Mouse (Mus musculus) embryonic facial prominence, embryonic 11.5 days (tissue): ENCODE results near the gene Smarcd1. TPM values are rescaled to one million over a fixed set of nuclear protein-coding genes. Genes with fewer than 3 reads are reported as not detected.

ENCODE experiments used
- ATAC-seq: fragments of 200-750 bp; cut with Nextera tagmentation; replicated peaks from 2 replicates; pipeline ENCODE4 v1.8.0; 2017; ENCODE audit warnings: low read depth; ENCODE audit not compliant: insufficient number of reproducible peaks, low FRiP score, low TSS enrichment
- DNase-seq: peaks from one replicate; pipeline ENCODE4 v3.0.0-alpha.2; 2015; ENCODE audit warnings: low spot score
- H3K27ac ChIP-seq: fragments of 300-500 bp; sonication (generic); replicated peaks from 2 replicates; pipeline ENCODE4 v1.5.1; 2014; ENCODE audit warnings: mild to moderate bottlenecking, low read depth, low read length, control low read depth
- H3K27me3 ChIP-seq: fragments of 300-500 bp; sonication (generic); 2 replicates; pipeline ENCODE4 v1.6.1; 2014; ENCODE audit warnings: mild to moderate bottlenecking, low read length, moderate library complexity, mixed read lengths; ENCODE audit not compliant: control insufficient read depth, insufficient read depth
- H3K36me3 ChIP-seq: fragments of 300-500 bp; sonication (generic); replicated peaks from 2 replicates; pipeline ENCODE4 v1.6.1; 2014; ENCODE audit warnings: low read depth, mild to moderate bottlenecking, low read length, moderate library complexity, mixed read lengths; ENCODE audit not compliant: control insufficient read depth, insufficient read depth
- H3K4me1 ChIP-seq: fragments of 300-500 bp; sonication (generic); 2 replicates; pipeline ENCODE4 v1.6.1; 2014; ENCODE audit warnings: low read length, mixed read lengths; ENCODE audit not compliant: control insufficient read depth, insufficient read depth
- H3K4me2 ChIP-seq: fragments of 300-500 bp; sonication (generic); 2 replicates; pipeline ENCODE4 v1.6.1; 2014; ENCODE audit warnings: low read depth, mild to moderate bottlenecking, control low read depth, low read length, moderate library complexity
- H3K4me3 ChIP-seq: fragments of 300-500 bp; sonication (generic); 2 replicates; pipeline ENCODE4 v1.5.1; 2014; ENCODE audit warnings: low read depth, low read length, control low read depth
- H3K9ac ChIP-seq: fragments of 300-500 bp; sonication (generic); replicated peaks from 2 replicates; pipeline ENCODE4 v1.6.1; 2014; ENCODE audit warnings: mild to moderate bottlenecking, control low read depth, low read length
- H3K9me3 ChIP-seq: fragments of 300-500 bp; sonication (generic); replicated peaks from 2 replicates; pipeline ENCODE4 v1.6.1; 2016; ENCODE audit warnings: mild to moderate bottlenecking, low read length, inconsistent platforms, mixed read lengths; ENCODE audit not compliant: control insufficient read depth
- WGBS: fragments of 180-500 bp; shearing (Covaris S2); extraction: QIAGEN DNeasy Blood & Tissue Kit; methylation state at CpG from one replicate; pipeline ENCODE4 v1.1.7; 2014; 5-methylcytosine and 5-hydroxymethylcytosine counted together
- polyA plus RNA-seq: library from polyadenylated mRNA; unstranded; fragments of >200 nt; fragmentation: Nextera tagmentation; extraction: Ambion mirVana; gene quantifications from 2 replicates; pipeline ENCODE4 v1.2.1, GENCODE M21; 2014

The Smarcd1 gene
- polyA plus RNA-seq, 1 experiment from 2014 or later: 66.8 TPM

DNA sequence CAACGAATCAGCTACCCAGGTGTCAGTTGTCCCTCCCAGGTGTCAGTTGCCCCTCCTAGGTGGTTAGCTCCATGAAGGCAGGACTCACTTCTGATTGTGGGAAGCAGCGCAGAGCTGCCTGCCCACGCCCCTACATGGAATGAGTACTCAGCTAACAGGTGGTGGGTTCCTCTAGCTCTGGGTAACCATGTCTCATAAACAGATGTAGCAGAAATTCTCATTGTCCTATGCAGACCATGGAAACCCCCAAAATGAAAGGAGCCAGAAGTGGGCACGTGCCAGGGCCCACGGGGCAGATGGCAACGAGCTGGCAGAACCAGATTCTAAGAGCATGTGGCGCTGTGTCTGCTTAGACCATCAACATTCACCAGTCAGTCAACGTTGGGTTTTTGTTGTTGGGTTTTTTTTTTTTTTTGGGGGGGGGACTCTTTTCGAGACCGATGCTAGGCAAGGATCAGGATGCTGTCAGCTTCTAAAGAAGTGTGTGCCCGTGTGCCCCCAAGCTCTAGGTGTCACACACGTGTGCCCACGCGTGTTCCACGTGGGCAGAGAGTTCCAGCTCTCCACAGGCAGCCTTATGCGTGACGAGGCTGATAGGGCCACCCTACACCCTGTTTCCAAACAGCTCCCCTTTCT, 37.8 kb upstream of the Smarcd1 start:
- Histone ChIP-seq H3K27me3 (peaks cover 19% of the 10 kb centered on the region), H3K4me2 (peak overlapping the region; percentile 82), H3K4me1 (peaks cover 7% of the 10 kb centered on the region; the same call in 1 of the 2 replicates), H3K9ac (peak overlapping the region; percentile 37), H3K27ac (no peak overlapping the region), H3K4me3 (peak overlapping the region; percentile 36), H3K9me3 (no peaks in the 10 kb centered on the region), H3K36me3 (no peaks in the 10 kb centered on the region)
- ATAC-seq: peak; percentile 53; the same call in 1 of the 2 replicates
- 4% methylated on average over 17 of the region's 17 CpGs for WGBS
- no peak for DNase-seq

DNA sequence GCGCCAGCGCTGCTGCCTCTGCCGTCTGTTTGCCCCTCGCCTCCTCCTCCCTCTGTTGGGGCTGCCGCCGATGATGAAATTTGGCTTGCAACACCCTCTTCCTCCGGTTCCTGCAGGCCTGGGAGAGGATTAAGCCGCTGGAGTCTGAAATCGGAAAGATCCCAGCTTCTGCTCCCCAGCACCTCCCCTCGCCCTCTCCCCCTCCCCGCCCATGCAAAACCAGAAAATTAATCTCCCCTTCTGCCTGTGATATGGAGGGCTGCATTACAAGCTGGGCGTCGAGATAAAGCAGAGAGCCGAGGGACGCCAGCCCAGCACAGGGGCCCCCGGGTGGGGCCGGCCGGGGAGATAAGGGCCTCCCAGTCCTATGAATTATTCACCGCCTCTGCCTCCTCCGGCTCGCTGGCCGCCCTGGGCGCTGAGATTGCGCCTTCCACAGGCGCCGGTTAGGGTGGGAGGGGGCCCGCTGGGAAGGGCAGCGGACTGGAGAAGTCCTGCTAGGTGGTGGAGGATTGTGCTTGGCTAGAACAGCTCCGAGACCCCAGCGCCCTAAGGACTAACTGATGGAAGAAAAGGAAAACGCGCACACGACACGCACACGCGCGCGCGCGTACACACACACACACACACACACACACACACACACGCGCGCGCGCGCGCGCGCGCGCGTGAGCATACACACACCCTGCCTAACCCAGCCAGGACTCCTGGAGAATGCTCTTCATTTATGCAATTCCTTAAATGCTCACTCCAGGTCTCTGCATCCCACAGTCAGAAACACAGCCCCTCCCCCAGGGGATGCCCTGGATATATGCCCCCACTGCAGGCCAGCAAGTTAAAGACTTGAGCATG, 37.1 kb upstream of the Smarcd1 start:
- H3K36me3 ChIP-seq: no peaks in the 10 kb centered on the region
- H3K27ac ChIP-seq: no peak overlapping the region
- no peaks in the 10 kb centered on the region for H3K9me3 ChIP-seq
- peak overlapping the region; percentile 82 for H3K4me2 ChIP-seq
- H3K4me3 ChIP-seq: peak overlapping the region; percentile 36
- under 1% methylated on average over 52 of the region's 52 CpGs for WGBS
- H3K27me3 ChIP-seq: peaks cover 26% of the 10 kb centered on the region
- DNase-seq (peak; percentile 58), ATAC-seq (peak; percentile 40; the same call in 1 of the 2 replicates)
- H3K9ac ChIP-seq: peak overlapping the region; percentile 37
- H3K4me1 ChIP-seq: peaks cover 7% of the 10 kb centered on the region; the same call in 1 of the 2 replicates

DNA sequence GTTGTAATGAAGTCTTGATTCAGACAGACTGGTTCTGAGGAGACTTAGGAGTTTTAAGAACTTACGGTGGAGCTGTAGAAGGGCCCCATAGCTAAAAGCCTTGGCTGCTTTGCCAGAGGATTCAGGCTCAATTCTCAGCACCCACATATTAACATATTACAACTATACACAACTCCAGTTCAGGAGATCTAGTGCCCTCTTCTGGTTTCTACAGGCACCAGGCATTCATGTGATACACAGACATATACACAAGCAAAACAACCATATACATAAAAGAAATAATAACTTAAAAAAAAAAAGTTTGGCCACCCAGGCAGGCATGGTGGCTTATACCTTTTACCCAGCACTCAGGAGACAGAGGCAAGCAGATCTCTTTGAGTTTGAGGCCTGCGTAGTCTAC, 34.4 kb upstream of the Smarcd1 start:
- Histone ChIP-seq H3K9me3 (no peaks in the 10 kb centered on the region), H3K9ac (no peak overlapping the region), H3K36me3 (no peaks in the 10 kb centered on the region), H3K4me2 (no peak overlapping the region), H3K27me3 (peaks cover 46% of the 10 kb centered on the region), H3K27ac (no peak overlapping the region), H3K4me3 (no peak overlapping the region), H3K4me1 (peaks cover 7% of the 10 kb centered on the region)
- ATAC-seq (no peak), DNase-seq (no peak)
- 98% methylated on average over 2 of the region's 2 CpGs for WGBS

DNA sequence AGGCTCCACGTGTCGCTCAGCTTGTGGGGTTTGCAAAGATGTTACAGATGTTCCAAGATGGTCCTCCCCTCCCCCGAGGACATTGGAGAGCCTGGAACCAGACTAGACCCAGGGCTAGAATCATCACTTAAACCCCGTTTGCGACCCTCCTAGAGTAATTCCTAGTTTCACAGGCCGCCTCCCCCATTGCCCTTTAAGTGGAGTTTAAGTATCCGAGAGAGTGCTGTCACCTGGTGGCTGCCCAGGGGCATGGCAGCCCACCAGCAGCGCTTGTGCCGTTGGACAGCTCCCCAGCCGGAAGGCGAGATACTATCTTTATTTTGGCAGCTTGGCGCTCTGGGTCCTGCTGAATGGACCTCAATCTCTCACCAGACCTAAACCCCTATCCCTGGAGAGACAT, 33.0 kb upstream of the Smarcd1 start:
- ATAC-seq (no peak), DNase-seq (peak; percentile 89)
- Histone ChIP-seq H3K4me3 (no peak overlapping the region), H3K36me3 (no peaks in the 10 kb centered on the region), H3K4me1 (peaks cover 7% of the 10 kb centered on the region), H3K9ac (no peak overlapping the region), H3K9me3 (no peaks in the 10 kb centered on the region), H3K27me3 (peaks cover 45% of the 10 kb centered on the region), H3K4me2 (no peak overlapping the region), H3K27ac (no peak overlapping the region)
- 1% methylated on average over 12 of the region's 12 CpGs for WGBS

DNA sequence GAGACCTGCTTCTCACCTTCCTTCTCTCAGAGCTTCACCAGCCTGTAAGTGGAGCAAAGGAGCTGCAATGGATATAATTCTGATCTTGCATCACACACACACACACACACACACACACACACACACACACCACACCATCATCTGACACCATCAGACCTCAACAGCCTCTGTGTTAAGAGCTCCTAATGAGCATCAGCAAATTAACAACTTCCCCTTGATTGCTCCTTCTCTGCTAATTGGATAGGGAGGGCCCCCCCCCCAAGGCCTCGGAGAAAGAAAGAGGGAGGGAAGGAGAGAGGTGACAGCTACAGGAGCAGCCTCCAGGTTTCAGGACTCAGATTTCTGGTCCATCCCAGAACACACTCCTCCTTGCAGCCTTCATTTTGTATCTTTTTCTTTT, 32.5 kb upstream of the Smarcd1 start:
- 0% methylated on average over 1 of the region's 1 CpGs for WGBS
- no peak for DNase-seq
- ATAC-seq: no peak
- Histone ChIP-seq H3K4me3 (no peak overlapping the region), H3K27me3 (peaks cover 43% of the 10 kb centered on the region), H3K9ac (no peak overlapping the region), H3K27ac (no peak overlapping the region), H3K9me3 (no peaks in the 10 kb centered on the region), H3K36me3 (no peaks in the 10 kb centered on the region), H3K4me1 (peaks cover 2% of the 10 kb centered on the region), H3K4me2 (no peak overlapping the region)

DNA sequence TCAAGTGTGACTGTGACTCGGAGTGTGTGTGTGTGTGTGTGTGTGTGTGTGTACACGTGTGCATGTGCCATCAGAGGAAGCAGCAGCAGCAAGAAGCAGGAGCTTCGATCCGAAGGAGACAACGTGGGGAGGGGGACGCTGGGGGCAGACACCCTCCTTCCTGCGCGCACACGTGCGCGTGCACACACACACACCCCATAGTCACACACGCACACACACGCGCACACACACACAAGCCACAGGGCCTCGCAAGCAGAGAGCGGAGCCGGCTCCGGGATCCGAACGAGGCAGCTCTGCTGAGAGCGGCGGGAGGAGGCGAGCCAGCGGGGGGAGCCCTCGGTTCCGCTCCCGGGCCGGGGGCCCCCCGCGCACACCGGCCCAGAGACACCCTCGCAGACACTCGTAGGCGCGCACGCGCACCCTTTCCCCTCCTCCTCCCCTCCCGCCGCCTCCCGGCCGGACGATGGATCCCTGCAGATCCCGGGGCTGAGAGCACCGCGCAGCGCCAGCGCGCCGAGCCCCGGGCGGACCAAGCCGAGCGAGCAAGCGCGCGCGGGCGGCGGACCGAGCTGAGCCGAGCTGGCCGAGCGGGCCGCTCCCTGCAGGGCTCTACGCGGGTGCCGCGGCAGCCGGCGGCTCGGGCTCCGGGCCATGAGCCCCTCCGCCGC, 31.6 kb upstream of the Smarcd1 start, which contains the start of gene Asic1:
Gene Asic1, plus strand, starts transcription at position 215 of the 668 bp plus-strand sequence.
- under 1% methylated on average over 69 of the region's 74 CpGs for WGBS
- H3K4me3 ChIP-seq: peak within 1 kb of the TSS; percentile 61
- peak; percentile 25; the same call in 1 of the 2 replicates for ATAC-seq

DNA sequence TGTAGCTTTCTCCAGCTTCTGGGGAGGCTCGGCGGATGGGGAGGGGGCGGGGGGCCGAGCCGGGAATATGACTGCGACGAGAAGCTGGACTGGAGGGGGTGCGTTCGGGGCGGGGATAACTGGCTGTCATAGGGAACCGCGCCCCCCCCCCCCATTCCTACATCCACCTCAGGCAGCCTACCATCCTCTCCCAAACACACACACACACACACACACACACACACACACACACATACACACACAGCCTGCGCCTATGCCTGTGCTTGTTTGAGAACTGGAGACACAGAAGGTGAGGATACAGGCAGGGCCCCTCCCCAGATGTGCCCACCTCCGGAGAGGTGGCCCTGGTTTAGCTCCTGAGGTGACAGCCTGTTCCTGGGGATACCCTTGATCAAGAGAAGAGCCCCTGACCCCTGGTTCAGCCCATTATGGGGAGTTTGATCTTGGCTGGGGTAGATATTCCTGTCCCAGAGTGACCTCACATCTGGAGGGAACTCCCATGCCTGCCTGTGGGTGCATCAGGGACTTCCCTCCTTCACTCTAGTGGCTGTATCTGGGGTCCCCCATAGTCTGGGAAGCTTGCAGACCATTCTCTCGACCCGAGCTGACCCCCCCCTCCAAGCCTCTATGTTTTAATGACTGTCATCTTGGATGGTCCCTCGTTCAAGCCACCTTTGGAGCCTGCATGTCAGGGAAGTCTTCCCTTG, 30.8 kb upstream of the Smarcd1 start:
- WGBS: 10% methylated on average over 15 of the region's 17 CpGs
- no peak for DNase-seq
- Histone ChIP-seq H3K9ac (peak overlapping the region; percentile 61), H3K4me1 (no peaks in the 10 kb centered on the region; the same call in 1 of the 2 replicates), H3K4me2 (peak overlapping the region; percentile 99), H3K36me3 (no peaks in the 10 kb centered on the region), H3K27me3 (peaks cover 32% of the 10 kb centered on the region), H3K4me3 (peak overlapping the region; percentile 61), H3K27ac (no peak overlapping the region), H3K9me3 (no peaks in the 10 kb centered on the region)
- peak; percentile 49; the same call in 1 of the 2 replicates for ATAC-seq

More for the DNA sequence above, 31.6 kb upstream of the Smarcd1 start, which contains the start of gene Asic1:
- Histone ChIP-seq H3K4me2 (peak within 1 kb of the TSS; percentile 99), H3K36me3 (no peaks in the 10 kb centered on the region), H3K27ac (no peak within 1 kb of the TSS), H3K4me1 (peaks cover 1% of the 10 kb centered on the region), H3K9me3 (no peaks in the 10 kb centered on the region), H3K27me3 (peaks cover 38% of the 10 kb centered on the region), H3K9ac (peak within 1 kb of the TSS; percentile 61)
- peak; percentile 74 for DNase-seq
